Mouse (Mus musculus) small intestine, adult 2 months (tissue): ENCODE measurements around the gene Cox15.

Experiments used
- CTCF ChIP-seq: fragments of 200-500 bp; IDR thresholded peaks from 2 replicates; pipeline ENCODE4 v1.5.1; 2012; ENCODE audit warnings: low read depth, mild to moderate bottlenecking, control low read depth, inconsistent platforms, low read length, moderate library complexity, mixed read lengths; ENCODE audit not compliant: insufficient replicate concordance, insufficient read length; ENCODE audit errors: extremely low read depth
- POLR2A ChIP-seq: fragments of 200-500 bp; IDR thresholded peaks from 2 replicates; pipeline ENCODE4 v1.6.1; 2012; ENCODE audit warnings: low read depth, mild to moderate bottlenecking, control low read depth, inconsistent platforms, low read length, moderate library complexity

DNA sequence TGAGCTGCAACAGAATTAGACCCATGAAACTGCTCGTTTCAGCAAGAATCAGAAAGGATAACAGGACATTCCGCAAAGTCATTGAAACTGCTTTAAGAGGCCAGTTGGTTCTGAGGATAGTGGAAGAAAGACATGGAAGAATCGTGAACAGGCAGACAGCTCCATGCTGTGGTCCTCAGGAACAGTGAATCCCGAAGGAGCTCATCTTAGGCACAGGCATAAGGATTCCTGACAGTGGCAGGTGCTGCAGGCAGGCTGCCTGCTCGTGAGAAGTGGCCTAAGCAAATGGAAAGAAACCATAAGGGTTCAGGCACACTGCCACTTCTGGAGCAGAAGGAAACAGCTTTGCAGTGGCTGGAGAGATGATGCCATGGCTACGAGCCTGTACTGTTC lies 53.0 kb downstream of the Cox15 start:
- TF ChIP-seq POLR2A (no peak), CTCF (no peak)
